Mouse (Mus musculus) megakaryocyte-erythroid progenitor cell, adult 5-6 weeks (primary cell): ENCODE data around the gene Ssr3. TPM values are rescaled to one million over a fixed set of nuclear protein-coding genes. Genes with fewer than 3 reads are reported as not detected.
"Not testable (repeated sequence)": the region's sequence is repeated elsewhere in the genome, so short reads cannot be mapped to it uniquely, and the experiment has no call there.

Source experiments
- ATAC-seq: replicated peaks from 2 replicates; pipeline ENCODE4 v1.8.0; 2016; ENCODE audit warnings: mild to moderate bottlenecking, inconsistent platforms; ENCODE audit not compliant: severe bottlenecking, poor library complexity, low FRiP score, low TSS enrichment
- total RNA-seq, 2 experiments: library from RNA; stranded (forward) in 1 of 2; stranded (reverse) in 1 of 2; fragments of 200-1000, 215-1000 nt in 1 of 2; fragments of >200 nt in 1 of 2; fragmentation: Nextera tagmentation in 1 of 2; gene quantifications; 2 replicates each; pipeline ENCODE4 v1.2.3; 2014 to 2017

Gene Ssr3
- 119 and 126 TPM in 2 replicates for total RNA-seq (2014; fragmentation: Nextera tagmentation)
- 191 and 220 TPM in 2 replicates for total RNA-seq (2017)

- ATAC-seq: peak; percentile 99
Observed at GRCm38 (mm10) chr3:65392421-65392817, at the start of gene Ssr3. TSS of gene Ssr3 (minus strand) at chr3:65392623.

GRCm38 (mm10) chr3:65441586-65442111 is 49.2 kb upstream of the Ssr3 start:
- no peak for ATAC-seq

- no peak for ATAC-seq
Observed at GRCm38 (mm10) chr3:65438511-65439228, 46.2 kb upstream of the Ssr3 start.

GRCm38 (mm10) chr3:65435812-65436211 is 43.4 kb upstream of the Ssr3 start:
- ATAC-seq: no peak

- peak; percentile 95 for ATAC-seq
Observed at GRCm38 (mm10) chr3:65435101-65435571, 42.7 kb upstream of the Ssr3 start.

- no peak for ATAC-seq
Observed at GRCm38 (mm10) chr3:65432236-65432635, 39.8 kb upstream of the Ssr3 start.

- ATAC-seq: no peak
Observed at GRCm38 (mm10) chr3:65419706-65420105, 27.3 kb upstream of the Ssr3 start.

GRCm38 (mm10) chr3:65417913-65418594 is 25.6 kb upstream of the Ssr3 start:
- ATAC-seq: no peak

GRCm38 (mm10) chr3:65416571-65416970 is 24.1 kb upstream of the Ssr3 start:
- ATAC-seq: no peak

GRCm38 (mm10) chr3:65407891-65408290 is 15.5 kb upstream of the Ssr3 start:
- no peak for ATAC-seq

GRCm38 (mm10) chr3:65405781-65406180 is 13.4 kb upstream of the Ssr3 start:
- ATAC-seq: no peak

- ATAC-seq: no peak
Observed at GRCm38 (mm10) chr3:65397566-65397965, 5.1 kb upstream of the Ssr3 start.

GRCm38 (mm10) chr3:65396835-65397504 is 4.5 kb upstream of the Ssr3 start:
- no peak for ATAC-seq

- not testable (repeated sequence) for ATAC-seq
Observed at GRCm38 (mm10) chr3:65395111-65395510, 2.7 kb upstream of the Ssr3 start.

GRCm38 (mm10) chr3:65391784-65392420 is 521 bp downstream of the Ssr3 start:
- peak; percentile 50 for ATAC-seq

GRCm38 (mm10) chr3:65391222-65391783 is 1.1 kb downstream of the Ssr3 start:
- 0 out of 2 replicates have a peak, but pooled peaks have one; percentile 6 for ATAC-seq

GRCm38 (mm10) chr3:65385771-65386170 is 6.7 kb downstream of the Ssr3 start:
- ATAC-seq: no peak

- no peak for ATAC-seq
Observed at GRCm38 (mm10) chr3:65384431-65384830, 8.0 kb downstream of the Ssr3 start.

- ATAC-seq: no peak
Observed at GRCm38 (mm10) chr3:65381094-65381493, 11.3 kb downstream of the Ssr3 start.
